Mouse (Mus musculus) lung, adult 2 months (tissue): ENCODE results near the gene Hcfc2.

Experiments
- CTCF ChIP-seq: fragments of 200-500 bp; IDR thresholded peaks from 2 replicates; pipeline ENCODE4 v1.5.1; 2011; ENCODE audit warnings: mild to moderate bottlenecking, low read length, control low read depth; ENCODE audit not compliant: insufficient read depth
- POLR2A ChIP-seq: fragments of 200-500 bp; IDR thresholded peaks from 2 replicates; pipeline ENCODE4 v1.6.1; 2011; ENCODE audit warnings: low read depth, mild to moderate bottlenecking, control low read depth, low read length, borderline replicate concordance; ENCODE audit errors: extremely low read depth

- TF ChIP-seq POLR2A (no peak), CTCF (no peak)
Measured at GRCm38 (mm10) chr10:82752921-82753320, 57.0 kb downstream of the Hcfc2 start.
